Mouse (Mus musculus) hindbrain, embryonic 11.5 days (tissue): Measurements from ENCODE around the gene Car9. TPM values are rescaled to one million over a fixed set of nuclear protein-coding genes. Genes with fewer than 3 reads are reported as not detected.
A peak's percentile ranks its signal among the peaks of the same experiment; 100 is the strongest.

Source experiments
- ATAC-seq: fragments of 200-750 bp; cut with Nextera tagmentation; 2 replicates; pipeline ENCODE4 v1.8.0; 2017; ENCODE audit warnings: mild to moderate bottlenecking, moderate TSS enrichment, moderate library complexity; ENCODE audit not compliant: low FRiP score
- DNase-seq: peaks from one replicate; pipeline ENCODE4 v3.0.0-alpha.2; 2015; ENCODE audit warnings: low spot score
- H3K27ac ChIP-seq: fragments of 300-500 bp; sonication (generic); 2 replicates; pipeline ENCODE4 v1.5.1; 2014; ENCODE audit warnings: mild to moderate bottlenecking, low read depth, low read length
- H3K27me3 ChIP-seq: fragments of 300-500 bp; sonication (generic); 2 replicates; pipeline ENCODE4 v1.6.1; 2014; ENCODE audit warnings: mild to moderate bottlenecking, low read length, moderate library complexity, mixed read lengths; ENCODE audit not compliant: control insufficient read depth, insufficient read depth
- H3K36me3 ChIP-seq: fragments of 300-500 bp; sonication (generic); 2 replicates; pipeline ENCODE4 v1.6.1; 2014; ENCODE audit warnings: mild to moderate bottlenecking, low read length, moderate library complexity, mixed read lengths; ENCODE audit not compliant: control insufficient read depth, insufficient read depth
- H3K4me1 ChIP-seq: fragments of 300-500 bp; sonication (generic); replicated peaks from 2 replicates; pipeline ENCODE4 v1.6.1; 2014; ENCODE audit warnings: low read length, mixed read lengths; ENCODE audit not compliant: control insufficient read depth, insufficient read depth
- H3K4me2 ChIP-seq: fragments of 300-500 bp; sonication (generic); replicated peaks from 2 replicates; pipeline ENCODE4 v1.6.1; 2014; ENCODE audit warnings: mild to moderate bottlenecking, low read depth, low read length
- H3K4me3 ChIP-seq: fragments of 300-500 bp; sonication (generic); 2 replicates; pipeline ENCODE4 v1.5.1; 2014; ENCODE audit warnings: low read depth, low read length
- H3K9ac ChIP-seq: fragments of 300-500 bp; sonication (generic); 2 replicates; pipeline ENCODE4 v1.6.1; 2014; ENCODE audit warnings: low read depth, low read length
- H3K9me3 ChIP-seq: fragments of 300-500 bp; sonication (generic); 2 replicates; pipeline ENCODE4 v1.6.1; 2016; ENCODE audit warnings: low read length; ENCODE audit not compliant: control insufficient read depth
- WGBS: fragments of 180-500 bp; shearing (Covaris S2); extraction: QIAGEN DNeasy Blood & Tissue Kit; methylation state at CpG from one replicate; pipeline ENCODE4 v1.1.7; 2014; 5-methylcytosine and 5-hydroxymethylcytosine counted together
- polyA plus RNA-seq: library from polyadenylated mRNA; unstranded; fragments of >200 nt; fragmentation: Nextera tagmentation; extraction: Ambion mirVana; gene quantifications from 2 replicates; pipeline ENCODE4 v1.2.1, GENCODE M21; 2014

Car9 gene
- polyA plus RNA-seq, 1 experiment from 2014 or later, result 0.79 TPM

- no peak overlapping the region for H3K27ac ChIP-seq
- H3K36me3 ChIP-seq, result no peaks in the 10 kb centered on the region
- peaks cover 12% of the 10 kb centered on the region for H3K4me1 ChIP-seq
- H3K9ac ChIP-seq, result no peak overlapping the region
- H3K9me3 ChIP-seq, result no peaks in the 10 kb centered on the region
- H3K4me2 ChIP-seq, result 0 out of 2 replicates have a peak overlapping the region, but pooled peaks have one; percentile 20
- H3K27me3 ChIP-seq, result peaks cover 30% of the 10 kb centered on the region
- 15% methylated on average over 6 of the region's 6 CpGs for WGBS
- peak; percentile 94 for DNase-seq
- no peak overlapping the region for H3K4me3 ChIP-seq
- peak; percentile 50; the same call in 1 of the 2 replicates for ATAC-seq
Measured at GRCm38 (mm10) chr4:43519956-43520355, 13.2 kb downstream of the Car9 start.

GRCm38 (mm10) chr4:43527880-43528279 is 21.1 kb downstream of the Car9 start:
- H3K27me3 ChIP-seq, result peaks cover 24% of the 10 kb centered on the region
- no peak overlapping the region for H3K9ac ChIP-seq
- peaks cover 8% of the 10 kb centered on the region for H3K4me1 ChIP-seq
- H3K27ac ChIP-seq, result no peak overlapping the region
- WGBS, result 66% methylated on average over 5 of the region's 5 CpGs
- H3K4me3 ChIP-seq, result no peak overlapping the region
- H3K4me2 ChIP-seq, result no peak overlapping the region
- peak; percentile 37 for DNase-seq
- no peak for ATAC-seq
- H3K36me3 ChIP-seq, result peaks cover 5% of the 10 kb centered on the region; the same call in 1 of the 2 replicates
- H3K9me3 ChIP-seq, result no peaks in the 10 kb centered on the region

- peaks cover 6% of the 10 kb centered on the region for H3K4me1 ChIP-seq
- no peak overlapping the region for H3K4me2 ChIP-seq
- ATAC-seq (no peak), DNase-seq (no peak)
- H3K4me3 ChIP-seq, result no peak overlapping the region
- peaks cover 6% of the 10 kb centered on the region; the same call in 1 of the 2 replicates for H3K36me3 ChIP-seq
- H3K27ac ChIP-seq, result no peak overlapping the region
- no peak overlapping the region for H3K9ac ChIP-seq
- no peaks in the 10 kb centered on the region for H3K9me3 ChIP-seq
- H3K27me3 ChIP-seq, result peaks cover 18% of the 10 kb centered on the region
- 78% methylated on average over 9 of the region's 9 CpGs for WGBS
Measured at GRCm38 (mm10) chr4:43528487-43528886, 21.7 kb downstream of the Car9 start.

GRCm38 (mm10) chr4:43530081-43530501 is 23.3 kb downstream of the Car9 start:
- no peak for ATAC-seq
- no peak overlapping the region for H3K4me2 ChIP-seq
- H3K4me1 ChIP-seq, result no peaks in the 10 kb centered on the region
- peaks cover 7% of the 10 kb centered on the region for H3K27me3 ChIP-seq
- 86% methylated on average over 8 of the region's 8 CpGs for WGBS
- no peaks in the 10 kb centered on the region for H3K9me3 ChIP-seq
- no peak overlapping the region for H3K27ac ChIP-seq
- DNase-seq, result no peak
- peaks cover 11% of the 10 kb centered on the region; the same call in 1 of the 2 replicates for H3K36me3 ChIP-seq
- no peak overlapping the region for H3K9ac ChIP-seq
- no peak overlapping the region for H3K4me3 ChIP-seq

- Histone ChIP-seq H3K4me1 (no peaks in the 10 kb centered on the region), H3K36me3 (peaks cover 11% of the 10 kb centered on the region), H3K4me3 (no peak overlapping the region), H3K27ac (no peak overlapping the region), H3K9me3 (no peaks in the 10 kb centered on the region), H3K9ac (no peak overlapping the region), H3K4me2 (no peak overlapping the region), H3K27me3 (peaks cover 3% of the 10 kb centered on the region; the same call in 1 of the 2 replicates)
- DNase-seq (peak; percentile 79), ATAC-seq (no peak)
- WGBS, result 31% methylated on average over 7 of the region's 7 CpGs
Measured at GRCm38 (mm10) chr4:43530581-43530980, 23.8 kb downstream of the Car9 start.

- Histone ChIP-seq H3K9me3 (no peaks in the 10 kb centered on the region), H3K27ac (no peak overlapping the region), H3K4me3 (no peak overlapping the region), H3K36me3 (peaks cover 25% of the 10 kb centered on the region), H3K9ac (no peak overlapping the region), H3K4me2 (no peak overlapping the region), H3K4me1 (no peaks in the 10 kb centered on the region), H3K27me3 (no peaks in the 10 kb centered on the region)
- DNase-seq (no peak), ATAC-seq (no peak)
- WGBS, result 90% methylated on average over 9 of the region's 9 CpGs
Measured at GRCm38 (mm10) chr4:43533270-43533669, 26.5 kb downstream of the Car9 start.

GRCm38 (mm10) chr4:43535628-43536027 is 28.9 kb downstream of the Car9 start:
- DNase-seq (no peak), ATAC-seq (no peak)
- WGBS, result 96% methylated on average over 8 of the region's 8 CpGs
- Histone ChIP-seq H3K4me3 (no peak overlapping the region), H3K36me3 (peaks cover 30% of the 10 kb centered on the region), H3K9ac (no peak overlapping the region), H3K27me3 (no peaks in the 10 kb centered on the region), H3K27ac (no peak overlapping the region), H3K4me1 (no peaks in the 10 kb centered on the region), H3K4me2 (no peak overlapping the region), H3K9me3 (no peaks in the 10 kb centered on the region)

- ATAC-seq (no peak), DNase-seq (no peak)
- Histone ChIP-seq H3K4me1 (no peaks in the 10 kb centered on the region), H3K27ac (no peak overlapping the region), H3K9me3 (no peaks in the 10 kb centered on the region), H3K36me3 (peaks cover 30% of the 10 kb centered on the region), H3K27me3 (no peaks in the 10 kb centered on the region), H3K9ac (no peak overlapping the region), H3K4me3 (no peak overlapping the region), H3K4me2 (no peak overlapping the region)
- WGBS, result 94% methylated on average over 9 of the region's 9 CpGs
Measured at GRCm38 (mm10) chr4:43536031-43536430, 29.3 kb downstream of the Car9 start.

GRCm38 (mm10) chr4:43542044-43542443 is 35.3 kb downstream of the Car9 start:
- Histone ChIP-seq H3K27ac (no peak overlapping the region), H3K9ac (no peak overlapping the region), H3K4me2 (no peak overlapping the region), H3K4me1 (no peaks in the 10 kb centered on the region), H3K9me3 (no peaks in the 10 kb centered on the region), H3K4me3 (no peak overlapping the region), H3K27me3 (no peaks in the 10 kb centered on the region), H3K36me3 (peaks cover 32% of the 10 kb centered on the region)
- DNase-seq, result no peak
- 73% methylated on average over 3 of the region's 3 CpGs for WGBS
- no peak for ATAC-seq
